Mouse (Mus musculus) lung, adult 2 months (tissue): ENCODE measurements around the gene Zfhx3.

Experiments used
- CTCF ChIP-seq: fragments of 200-500 bp; IDR thresholded peaks from 2 replicates; pipeline ENCODE4 v1.5.1; 2011; ENCODE audit warnings: mild to moderate bottlenecking, low read length, control low read depth; ENCODE audit not compliant: insufficient read depth
- POLR2A ChIP-seq: fragments of 200-500 bp; IDR thresholded peaks from 2 replicates; pipeline ENCODE4 v1.6.1; 2011; ENCODE audit warnings: low read depth, mild to moderate bottlenecking, control low read depth, low read length, borderline replicate concordance; ENCODE audit errors: extremely low read depth

- TF ChIP-seq CTCF, result no peak
- TF ChIP-seq POLR2A, result no peak
These were observed 367.2 kb downstream of the Zfhx3 start for GRCm38 (mm10) chr8:108309525-108310246.
